Mouse (Mus musculus) Patski (cell line): Measurements from ENCODE around the gene Cenpe. TPM values are rescaled to one million over a fixed set of nuclear protein-coding genes. Genes with fewer than 3 reads are reported as not detected.

Experiments used
- ATAC-seq: fragments of 100-300 bp; one replicate; pipeline ENCODE4 v1.8.0; 2021
- CTCF ChIA-PET: fragments of 350-600 bp; sonication (Branson Sonifier 250); formaldehyde crosslinking; loops from one replicate; lab custom pipeline; 2022; ENCODE audit warnings: inconsistent platforms; lab: Charles Lee
- POLR2A ChIA-PET: fragments of 350-600 bp; sonication (Branson Sonifier 250); formaldehyde crosslinking; loops from one replicate; lab custom pipeline; 2022; ENCODE audit warnings: antibody characterized with exemption, inconsistent platforms; lab: Charles Lee
- DNase-seq: peaks from one replicate; pipeline ENCODE4 v3.0.0-alpha.2; 2011; ENCODE audit warnings: low read depth, low spot score
- H3K27me3 ChIP-seq: fragments of 371-371 bp; one replicate; pipeline ENCODE4 v1.5.1; 2021
- CTCF ChIP-seq: fragments of 100-300 bp; IDR thresholded peaks from one replicate; pipeline ENCODE4 v1.5.1; 2021
- in situ Hi-C: fragments of 300-500 bp; cut with MboI; formaldehyde crosslinking; loops from 3 replicates; pipeline ENCODE4 v1.11.1; 2018; ENCODE audit warnings: low pct_unique_long_range_greater_than_20kb, mixed read lengths
- polyA plus RNA-seq: library from polyadenylated mRNA; unstranded; gene quantifications from one replicate; pipeline ENCODE4 v1.2.3, GENCODE M21; 2021

Gene Cenpe
- polyA plus RNA-seq, 1 experiment from 2014 or later = 35.6 TPM

- no peak for TF ChIP-seq CTCF
- ATAC-seq (no peak), DNase-seq (no peak)
- ChIA-PET CTCF (interaction anchor here (1.6 kb wide), 1 partner anchor 436 kb away, joined by 3 read pairs; no protein-coding TSS in a partner anchor), POLR2A (interaction anchor here (0.5 kb wide), 1 partner anchor 46 kb away, joined by 3 read pairs; no protein-coding TSS in a partner anchor)
- no peaks in the 10 kb centered on the region for H3K27me3 ChIP-seq
- in situ Hi-C loops = no loop called here
Observed at GRCm38 (mm10) chr3:135295559-135295958, 83.2 kb downstream of the Cenpe start.

DNA sequence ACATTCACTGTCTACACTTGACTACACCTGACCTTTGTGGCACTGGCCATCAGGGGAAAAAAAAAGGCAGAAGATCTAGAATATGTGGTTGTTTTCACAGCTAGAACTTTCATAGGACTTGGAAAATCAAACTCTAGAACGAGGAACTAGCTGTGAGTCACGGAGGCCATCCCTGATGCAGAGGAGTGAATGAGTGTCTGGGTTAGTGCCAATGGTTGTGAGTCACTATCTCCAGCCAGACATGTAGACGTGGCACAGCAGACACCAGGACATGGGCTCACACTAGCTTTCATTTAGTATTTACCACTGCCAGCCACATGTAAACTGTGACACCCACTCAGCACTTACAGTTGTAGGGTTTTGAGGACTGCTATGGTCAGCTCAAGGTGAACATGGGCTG lies 86.2 kb downstream of the Cenpe start:
- ATAC-seq = peak; percentile 99
- H3K27me3 ChIP-seq = no peaks in the 10 kb centered on the region
- ChIA-PET POLR2A (no interaction called here), CTCF (interaction anchor here (0.6 to 1.0 kb wide), 5 partner anchors 8 to 76 kb away, joined by 3 to 5 read pairs (median 3); partner anchors contain the start of gene Bdh2)
- in situ Hi-C loops = no loop called here
- DNase-seq = peak; percentile 99
- TF ChIP-seq CTCF = no peak

DNA sequence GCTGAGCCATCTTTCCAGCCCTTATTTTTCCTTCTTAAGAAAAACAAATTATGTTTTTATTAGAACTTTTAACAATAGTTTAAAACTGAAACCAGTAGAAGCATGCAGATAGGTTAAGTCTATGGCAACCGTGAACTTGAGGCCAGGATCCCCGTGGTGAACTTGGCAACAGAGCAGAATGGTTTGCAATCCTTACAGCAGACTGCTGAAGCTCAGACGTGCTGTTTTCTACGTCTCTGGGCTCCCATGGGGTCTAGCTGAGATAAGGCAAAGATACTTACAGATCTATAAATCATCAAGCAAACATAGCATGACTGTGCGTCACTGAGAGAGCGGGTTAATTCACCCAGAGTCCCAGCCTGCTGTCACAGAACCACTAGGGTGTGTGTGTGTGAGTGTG lies 87.7 kb downstream of the Cenpe start:
- POLR2A ChIA-PET = no interaction called here

DNA sequence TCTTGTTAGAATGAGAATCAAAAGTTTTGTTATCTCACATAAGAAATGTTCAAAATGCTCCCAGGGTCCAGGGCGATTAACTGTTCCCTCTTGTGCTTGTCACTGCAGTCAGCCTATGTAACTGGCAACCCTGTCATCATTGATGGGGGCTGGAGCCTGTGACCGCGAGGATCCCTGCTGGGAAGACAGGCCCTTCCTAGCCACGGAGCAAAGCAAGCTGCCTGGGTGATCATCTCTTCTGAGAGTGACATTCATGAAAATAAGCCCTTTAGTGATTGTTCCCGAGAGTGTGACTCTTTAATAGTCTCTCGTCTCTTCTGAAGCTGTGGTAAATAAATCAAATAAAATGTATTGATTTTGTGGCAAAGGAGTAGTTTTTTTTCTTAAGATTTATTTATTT lies 91.7 kb downstream of the Cenpe start:
- no peak for TF ChIP-seq CTCF
- ATAC-seq = no peak
- ChIA-PET POLR2A (interaction anchor here (0.7 kb wide), 1 partner anchor 1128 kb away, joined by 4 read pairs; no protein-coding TSS in a partner anchor), CTCF (interaction anchor here (1.1 to 3.6 kb wide), 4 partner anchors 8 to 101 kb away, joined by 3 to 15 read pairs (median 6); no protein-coding TSS in a partner anchor)
- H3K27me3 ChIP-seq = no peaks in the 10 kb centered on the region
- in situ Hi-C loops = no loop called here
- DNase-seq = no peak

More for the DNA sequence above, 87.7 kb downstream of the Cenpe start:
- no peak for TF ChIP-seq CTCF
- in situ Hi-C loops = no loop called here
- CTCF ChIA-PET = interaction anchor here (1.0 to 3.6 kb wide), 2 partner anchors 12 to 13 kb away, joined by 3 to 15 read pairs; no protein-coding TSS in a partner anchor
- no peaks in the 10 kb centered on the region for H3K27me3 ChIP-seq
- ATAC-seq = no peak
- no peak for DNase-seq

- no peak for TF ChIP-seq CTCF
- no peak for DNase-seq
- ChIA-PET POLR2A (no interaction called here), CTCF (interaction anchor here (0.7 to 1.6 kb wide), 3 partner anchors 13 to 100 kb away, joined by 3 to 4 read pairs (median 3); no protein-coding TSS in a partner anchor)
- in situ Hi-C loops = no loop called here
- ATAC-seq = no peak
- no peaks in the 10 kb centered on the region for H3K27me3 ChIP-seq
Observed at GRCm38 (mm10) chr3:135304566-135304965, 92.2 kb downstream of the Cenpe start.

DNA sequence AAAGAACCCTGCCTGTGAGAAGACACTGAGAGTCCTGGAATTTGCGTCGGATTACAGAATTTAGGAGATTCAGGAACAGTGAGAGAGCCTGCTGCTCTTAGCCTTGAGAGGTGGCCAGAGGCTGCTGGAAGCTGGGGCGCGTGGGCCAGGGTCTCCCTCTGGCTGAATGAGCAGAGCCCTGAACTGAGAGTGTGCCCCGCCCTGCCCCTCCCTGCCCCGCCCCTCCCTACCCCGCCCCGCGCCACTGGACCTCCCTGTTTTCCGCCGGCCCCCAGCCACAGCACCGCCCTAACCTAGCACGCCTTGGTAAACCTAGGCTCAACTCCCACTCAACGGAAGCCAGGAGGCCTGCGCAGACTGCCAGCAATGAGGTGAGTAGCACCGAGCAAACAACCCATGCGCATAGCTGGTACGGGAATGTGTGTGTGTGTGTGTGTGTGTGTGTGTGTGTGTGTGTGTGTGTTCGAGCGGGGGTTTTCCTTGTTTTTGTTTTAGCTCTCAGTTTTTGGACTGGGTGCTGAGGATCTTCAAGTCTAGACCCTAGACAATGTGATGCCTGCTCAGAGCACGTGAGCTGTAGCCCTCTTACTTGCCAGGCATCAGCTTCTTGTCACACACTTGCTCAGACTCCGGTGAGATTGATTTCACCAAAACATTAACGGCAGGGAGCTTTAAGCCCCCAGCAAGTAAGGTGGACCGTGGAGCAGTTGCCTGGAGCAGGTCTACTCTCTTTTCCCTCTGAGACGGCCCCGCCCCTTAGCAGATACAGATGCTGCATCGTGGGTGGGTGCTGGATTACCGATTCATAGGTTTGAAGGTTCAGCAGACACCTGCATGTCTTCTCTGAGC lies 95.3 kb downstream of the Cenpe start, which contains the start of gene Slc9b2:
Gene Slc9b2, plus strand, starts transcription at position 290 of the 849 bp plus-strand sequence.
- H3K27me3 ChIP-seq = no peaks in the 10 kb centered on the region
- ChIA-PET POLR2A (interaction anchor here (0.9 kb wide), 1 partner anchor 11 kb away, joined by 3 read pairs; no protein-coding TSS in a partner anchor), CTCF (interaction anchor here (0.9 kb wide), 1 partner anchor 10 kb away, joined by 3 read pairs; no protein-coding TSS in a partner anchor)
- in situ Hi-C loops = no loop called here
- TF ChIP-seq CTCF = no peak
- no peak for ATAC-seq
- DNase-seq = no peak

DNA sequence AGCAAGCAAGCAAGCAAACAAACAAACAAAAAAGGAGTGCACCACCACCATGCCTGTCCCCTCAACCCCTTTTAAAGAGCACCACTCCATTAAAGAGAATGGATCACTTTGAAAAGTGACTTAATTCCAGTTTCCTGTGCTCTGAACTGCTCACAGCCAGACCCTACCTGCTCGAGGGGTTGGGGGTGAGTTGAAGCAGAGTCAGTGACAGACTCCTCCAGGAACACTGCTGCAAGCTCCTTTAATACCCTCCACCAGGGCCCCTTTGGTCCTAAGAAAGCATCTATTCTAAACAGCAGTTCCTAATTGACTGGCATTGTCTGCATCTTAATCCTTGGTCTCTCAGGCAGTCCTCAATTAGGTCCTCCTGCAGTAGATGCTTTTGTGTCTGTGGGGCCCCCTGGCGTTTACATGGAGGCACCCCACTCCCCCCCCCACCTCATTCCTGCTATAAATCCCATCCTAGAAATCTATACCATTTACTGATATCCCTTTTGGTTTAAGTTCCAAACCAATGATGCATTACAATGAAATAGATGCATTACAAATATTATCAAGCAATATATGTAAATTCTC lies 100.7 kb downstream of the Cenpe start:
- ATAC-seq (no peak), DNase-seq (no peak)
- peak; percentile 33 for TF ChIP-seq CTCF
- ChIA-PET POLR2A (no interaction called here), CTCF (interaction anchor here (0.6 to 2.8 kb wide), 2 partner anchors 11 to 19 kb away, joined by 3 to 15 read pairs; no protein-coding TSS in a partner anchor)
- H3K27me3 ChIP-seq = no peaks in the 10 kb centered on the region
- in situ Hi-C loops = no loop called here

- ChIA-PET POLR2A (interaction anchor here (0.8 kb wide), 1 partner anchor 61 kb away, joined by 3 read pairs; no protein-coding TSS in a partner anchor), CTCF (interaction anchor here (0.6 to 0.9 kb wide), 2 partner anchors 19 to 23 kb away, joined by 3 read pairs; no protein-coding TSS in a partner anchor)
- no peak for TF ChIP-seq CTCF
- DNase-seq (no peak), ATAC-seq (no peak)
- H3K27me3 ChIP-seq = no peaks in the 10 kb centered on the region
- in situ Hi-C loops = no loop called here
Observed at GRCm38 (mm10) chr3:135313727-135314126, 101.4 kb downstream of the Cenpe start.

DNA sequence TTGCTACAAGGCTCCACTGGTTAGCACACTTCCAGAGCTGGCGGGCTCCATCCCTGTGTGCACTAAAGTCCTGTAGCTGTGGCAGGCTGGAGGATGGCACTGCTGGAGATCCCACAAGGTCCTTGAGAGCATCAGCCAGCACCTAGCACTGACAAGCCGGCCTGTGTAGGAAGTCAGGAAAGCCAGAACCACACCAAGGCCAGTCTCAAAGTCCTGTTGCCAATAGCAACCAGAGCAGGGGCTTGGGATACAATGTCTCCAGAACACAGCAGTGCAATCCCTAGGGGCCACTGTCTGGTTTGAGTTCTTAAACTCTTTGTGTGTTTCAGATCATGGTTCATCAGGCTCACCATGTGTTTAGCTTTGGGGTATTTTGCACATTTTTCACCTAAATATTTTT lies 102.5 kb downstream of the Cenpe start:
- ATAC-seq = no peak
- DNase-seq = no peak
- no peaks in the 10 kb centered on the region for H3K27me3 ChIP-seq
- TF ChIP-seq CTCF = no peak
- POLR2A ChIA-PET = interaction anchor here (0.7 to 0.8 kb wide), 2 partner anchors 62 to 1974 kb away, joined by 3 to 4 read pairs; no protein-coding TSS in a partner anchor
- CTCF ChIA-PET = interaction anchor here (0.9 to 1.2 kb wide), 3 partner anchors 12 to 24 kb away, joined by 3 to 4 read pairs (median 3); no protein-coding TSS in a partner anchor
- in situ Hi-C loops = no loop called here
